Mouse (Mus musculus): Measurements from ENCODE around the gene Nr3c2.

- TF ChIP-seq ZNF384 (IDR thresholded peaks at IDR 0.05; ENCODE audit: low read depth, low read length) = no peak
- no peak for TF ChIP-seq CHD2 (IDR thresholded peaks at IDR 0.05; ENCODE audit: low read depth, low read length)
- no peak for TF ChIP-seq HCFC1 (IDR thresholded peaks at IDR 0.05; ENCODE audit: borderline replicate concordance, insufficient read depth, low read length)
- TF ChIP-seq ZC3H11A (IDR thresholded peaks at IDR 0.05; ENCODE audit: borderline replicate concordance, low read depth, low read length) = no peak
- TF ChIP-seq MAFK (IDR thresholded peaks at IDR 0.05; ENCODE audit: insufficient read depth, low read depth, low read length) = no peak
Measured at GRCm38 (mm10) chr8:77227742-77228141, 328.5 kb downstream of the Nr3c2 start.
